Comparison of ENCODE assay signal across 18 mouse cellular contexts in genomic region chr16:6382712-6383111, GRCm38 (mm10).
"Had no signal": no experiment of that assay in that cellular context is flagged by ENCODE, and none has a peak within 500 bp of the region (broad histone marks: within the 10 kb centered on the region; RNA-seq: fewer than 3 reads in every experiment).

No protein-coding gene starts in this region.

- H3K27me3 ChIP-seq: midbrain, embryonic 12.5 days; neural tube, embryonic 13.5 days; neural tube, embryonic 15.5 days had no signal

- ATAC-seq: midbrain, embryonic 16.5 days had no signal

- H3K4me3 ChIP-seq: midbrain, embryonic 10.5 days; midbrain, embryonic 12.5 days; myocyte; neural tube, embryonic 13.5 days; neural tube, embryonic 15.5 days had no signal

- H3K27ac ChIP-seq: midbrain, embryonic 10.5 days; midbrain, embryonic 12.5 days; neural tube, embryonic 15.5 days had no signal

- H3K4me1 ChIP-seq: midbrain, embryonic 12.5 days had no signal

- DNase-seq: lung, embryonic 14.5 days; lung, postnatal 10 days; lung, postnatal 4 days; midbrain, embryonic 14.5 days; retina, postnatal 1 day; right cerebral cortex, adult 18-20 months; right cerebral cortex, postnatal 25 days; right cerebral cortex, postnatal 4 days; spleen, adult 18-20 months; thymus, adult 18-20 months; thymus, postnatal 14 days; thymus, postnatal 36 days had no signal
